Mouse (Mus musculus): ENCODE measurements around the gene Asrgl1.

Gene Asrgl1

DNA sequence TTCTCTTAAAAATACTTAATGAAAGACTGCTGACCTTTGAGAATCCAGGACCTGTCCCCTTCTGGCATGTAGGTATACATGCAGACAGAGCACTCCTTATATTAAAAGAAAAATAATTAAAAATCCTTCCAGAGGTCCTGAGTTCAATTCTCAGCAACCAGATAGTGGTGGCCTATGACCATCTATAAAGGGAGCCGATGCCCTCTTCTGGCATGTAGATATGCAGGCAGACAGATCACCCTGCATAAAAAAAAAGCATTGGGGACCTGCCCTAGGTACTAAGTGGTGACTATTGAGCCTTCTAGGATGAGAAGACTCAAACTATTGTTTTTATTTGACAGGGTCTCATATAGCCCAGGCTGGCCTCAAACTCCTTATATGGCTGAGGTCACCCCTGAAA is 26.9 kb downstream of the Asrgl1 start:
- ChIA-PET CTCF (interaction anchor here in 2 of 4 experiments (0.6 to 2.9 kb wide), 7 partner anchors 18 to 251 kb away, joined by 3 to 22 read pairs (median 11); no protein-coding TSS in a partner anchor), POLR2A (interaction anchor here in 3 of 4 experiments (0.6 to 3.8 kb wide), 20 partner anchors 10 to 395 kb away, joined by 3 to 43 read pairs (median 5); partner anchors contain the start of genes Ahnak (in 2 of the 3), B3gat3 (in 1 of the 3) and Eef1g (in 1 of the 3))

DNA sequence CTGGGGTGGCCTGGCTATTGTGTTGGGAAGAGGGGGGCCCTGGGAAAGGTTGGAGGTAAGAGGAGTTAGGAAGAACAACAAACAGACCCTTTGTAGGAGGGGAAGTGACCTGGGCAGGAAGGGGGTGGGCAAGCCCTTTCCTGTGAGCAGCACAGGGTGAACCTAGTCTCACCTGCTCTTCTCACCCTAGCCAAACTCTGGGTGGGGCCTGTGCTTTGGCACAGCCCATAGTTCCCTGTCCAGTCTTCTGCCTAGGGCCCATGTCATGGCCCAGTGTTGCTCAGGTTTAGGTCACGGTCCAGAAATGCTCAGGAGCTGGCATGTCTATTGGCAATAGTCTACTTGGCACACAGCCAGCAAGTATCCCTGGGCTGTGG is 28.1 kb downstream of the Asrgl1 start:
- CTCF ChIA-PET, result interaction anchor here in 1 of 4 experiments (0.6 kb wide), 1 partner anchor 9 kb away, joined by 3 read pairs; no protein-coding TSS in a partner anchor
- POLR2A ChIA-PET, result interaction anchor here in 2 of 4 experiments (0.6 to 3.8 kb wide), 6 partner anchors 16 to 126 kb away, joined by 3 to 30 read pairs (median 4); partner anchors contain the start of gene Ahnak (in 1 of the 2)

DNA sequence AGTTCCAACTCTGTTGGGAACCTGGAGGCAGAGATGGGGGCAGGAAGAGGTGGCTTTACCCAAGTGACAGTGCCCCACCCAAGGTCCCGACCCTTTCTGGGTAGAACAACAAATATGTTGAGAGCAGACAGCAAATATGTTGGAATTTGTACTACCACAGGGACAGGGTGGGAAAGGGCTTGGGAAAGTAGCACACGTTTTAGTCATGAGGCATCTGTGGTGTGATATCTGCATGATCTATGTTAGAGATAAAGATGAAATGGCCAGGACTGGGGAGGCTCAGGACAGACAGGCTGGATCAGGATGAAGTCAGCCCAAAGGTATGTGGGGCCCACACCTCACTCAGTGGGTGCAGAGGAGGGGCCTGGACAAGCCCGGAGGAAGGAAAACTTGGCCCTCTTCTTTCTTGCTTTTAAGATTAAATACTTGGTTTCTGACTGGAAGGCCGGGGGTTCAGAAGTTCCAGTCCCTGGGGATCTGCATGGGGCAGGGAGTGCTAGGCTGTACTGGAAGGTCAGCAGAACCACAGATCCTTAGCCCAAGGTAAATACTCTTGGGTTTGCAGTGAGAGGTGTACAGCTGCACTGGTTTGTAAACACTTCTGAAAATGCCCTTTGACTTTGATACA is 28.6 kb downstream of the Asrgl1 start:
- ChIA-PET POLR2A (interaction anchor here in 2 of 4 experiments (0.6 to 3.8 kb wide), 23 partner anchors 8 to 390 kb away, joined by 3 to 30 read pairs (median 4); partner anchors contain the start of genes Ahnak (in 1 of the 2), Eef1g (in 1 of the 2), Slc3a2 (in 1 of the 2) and Ubxn1 (in 1 of the 2)), CTCF (interaction anchor here in 2 of 4 experiments (0.5 to 1.5 kb wide), 6 partner anchors 9 to 1632 kb away, joined by 3 to 10 read pairs (median 3); no protein-coding TSS in a partner anchor)

- ChIA-PET CTCF (interaction anchor here in 2 of 4 experiments (0.5 to 1.5 kb wide), 6 partner anchors 23 to 1633 kb away, joined by 3 to 10 read pairs (median 3); no protein-coding TSS in a partner anchor), POLR2A (interaction anchor here in 2 of 4 experiments (0.6 to 3.6 kb wide), 25 partner anchors 8 to 390 kb away, joined by 3 to 26 read pairs (median 4); partner anchors contain the start of genes Eef1g (in 1 of the 2), Slc3a2 (in 1 of the 2), Ttc9c (in 1 of the 2) and Ubxn1 (in 1 of the 2))
Measured at GRCm38 (mm10) chr19:9106096-9106495, 29.3 kb downstream of the Asrgl1 start.

GRCm38 (mm10) chr19:9105101-9105685 is 30.2 kb downstream of the Asrgl1 start:
- ChIA-PET CTCF (interaction anchor here in 1 of 4 experiments (1.5 kb wide), 1 partner anchor 245 kb away, joined by 6 read pairs; no protein-coding TSS in a partner anchor), POLR2A (interaction anchor here (0.7 to 3.6 kb wide), 21 partner anchors 9 to 389 kb away, joined by 3 to 26 read pairs (median 4); partner anchors contain the start of genes Ttc9c (in 1 of the 4) and Tut1 (in 1 of the 4))

GRCm38 (mm10) chr19:9103986-9104385 is 31.4 kb downstream of the Asrgl1 start:
- ChIA-PET POLR2A (interaction anchor here in 2 of 4 experiments (0.8 to 3.6 kb wide), 13 partner anchors 22 to 231 kb away, joined by 3 to 26 read pairs (median 4); partner anchors contain the start of genes Eef1g (in 1 of the 2) and Tut1 (in 1 of the 2)), CTCF (interaction anchor here in 2 of 4 experiments (1.1 kb wide), 2 partner anchors 21 to 22 kb away, joined by 3 to 5 read pairs; no protein-coding TSS in a partner anchor)

GRCm38 (mm10) chr19:9101062-9101457 is 34.4 kb downstream of the Asrgl1 start:
- POLR2A ChIA-PET, result interaction anchor here in 3 of 4 experiments (0.6 to 2.5 kb wide), 13 partner anchors 16 to 1712 kb away, joined by 3 to 8 read pairs (median 3); partner anchors contain the start of genes 1810009A15Rik (in 1 of the 3), Eef1g (in 1 of the 3), Gm49416 (in 1 of the 3) and Gng3 (in 1 of the 3)

GRCm38 (mm10) chr19:9100297-9101061 is 35.0 kb downstream of the Asrgl1 start:
- ChIA-PET CTCF (interaction anchor here in 2 of 4 experiments (0.8 to 1.6 kb wide), 2 partner anchors 10 to 18 kb away, joined by 3 read pairs; no protein-coding TSS in a partner anchor), POLR2A (interaction anchor here in 3 of 4 experiments (0.6 to 2.8 kb wide), 15 partner anchors 18 to 1712 kb away, joined by 3 to 13 read pairs (median 5); partner anchors contain the start of genes Eef1g (in 2 of the 3), 1810009A15Rik (in 1 of the 3), Ahnak (in 1 of the 3) and Gm49416 (in 1 of the 3))

More at GRCm38 (mm10) chr19:9101062-9101457, 34.4 kb downstream of the Asrgl1 start:
- CTCF ChIA-PET, result no interaction called here

DNA sequence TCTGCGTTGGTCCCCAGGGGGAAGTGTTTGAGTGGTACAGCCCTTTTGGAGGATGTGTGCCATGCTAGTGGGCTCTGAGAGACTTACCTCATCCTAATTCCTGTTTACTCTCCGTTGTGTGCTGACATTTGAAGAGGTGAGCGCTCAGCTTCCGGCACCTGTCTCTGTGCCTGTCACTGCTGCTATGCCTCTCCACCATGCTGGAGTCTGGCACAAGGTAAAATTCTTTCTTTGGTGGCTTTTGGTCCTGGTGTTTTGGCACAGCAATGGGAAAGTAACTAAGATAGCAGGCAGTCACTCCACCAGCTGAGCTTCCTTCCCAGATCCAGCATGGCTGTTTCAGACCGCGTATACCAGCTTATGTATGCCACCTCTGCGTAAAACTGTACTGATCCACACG is 35.7 kb downstream of the Asrgl1 start:
- ChIA-PET CTCF (interaction anchor here (0.6 to 1.6 kb wide), 6 partner anchors 9 to 121 kb away, joined by 3 to 4 read pairs (median 3); no protein-coding TSS in a partner anchor), POLR2A (interaction anchor here in 3 of 4 experiments (0.5 to 2.8 kb wide), 20 partner anchors 9 to 377 kb away, joined by 3 to 13 read pairs (median 4); partner anchors contain the start of genes Eef1g (in 2 of the 3), Slc3a2 (in 2 of the 3) and Ahnak (in 1 of the 3))

GRCm38 (mm10) chr19:9097441-9097840 is 38.0 kb downstream of the Asrgl1 start:
- POLR2A ChIA-PET, result interaction anchor here in 1 of 4 experiments (1.3 to 2.1 kb wide), 4 partner anchors 15 to 108 kb away, joined by 3 to 8 read pairs (median 5); no protein-coding TSS in a partner anchor
- CTCF ChIA-PET, result no interaction called here

- POLR2A ChIA-PET, result interaction anchor here in 3 of 4 experiments (0.5 to 4.3 kb wide), 12 partner anchors 8 to 382 kb away, joined by 3 to 23 read pairs (median 5); no protein-coding TSS in a partner anchor
- CTCF ChIA-PET, result interaction anchor here in 1 of 4 experiments (1.0 to 1.3 kb wide), 2 partner anchors 13 to 102 kb away, joined by 3 to 5 read pairs; no protein-coding TSS in a partner anchor
Measured at GRCm38 (mm10) chr19:9095111-9095510, 40.3 kb downstream of the Asrgl1 start.

DNA sequence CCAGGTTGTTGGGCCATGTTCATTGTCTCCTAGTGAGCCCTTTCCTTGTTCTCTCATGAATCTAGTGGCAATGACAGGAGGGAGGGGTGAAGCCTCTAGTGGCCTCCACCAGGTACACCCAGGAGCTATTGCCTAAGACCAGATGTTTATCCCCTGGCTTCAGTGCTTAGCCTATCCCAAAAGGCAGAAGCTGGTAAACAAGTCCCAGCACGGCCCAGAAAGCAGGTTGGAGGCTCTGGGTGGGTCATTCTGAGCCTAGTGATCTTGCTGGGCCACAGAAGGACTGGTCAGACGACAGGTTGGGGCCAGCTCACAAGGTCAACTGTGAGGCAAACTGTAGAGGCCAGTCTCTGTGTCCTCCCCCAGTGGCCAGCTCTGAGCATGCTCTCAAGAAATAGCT is 44.7 kb downstream of the Asrgl1 start:
- POLR2A ChIA-PET, result interaction anchor here in 2 of 4 experiments (0.6 to 3.0 kb wide), 17 partner anchors 8 to 253 kb away, joined by 3 to 11 read pairs (median 4); partner anchors contain the start of genes Eef1g (in 2 of the 2), Bscl2 (in 1 of the 2) and Gng3 (in 1 of the 2)
- CTCF ChIA-PET, result interaction anchor here in 3 of 4 experiments (0.6 to 2.0 kb wide), 7 partner anchors 8 to 239 kb away, joined by 3 to 9 read pairs (median 3); no protein-coding TSS in a partner anchor

DNA sequence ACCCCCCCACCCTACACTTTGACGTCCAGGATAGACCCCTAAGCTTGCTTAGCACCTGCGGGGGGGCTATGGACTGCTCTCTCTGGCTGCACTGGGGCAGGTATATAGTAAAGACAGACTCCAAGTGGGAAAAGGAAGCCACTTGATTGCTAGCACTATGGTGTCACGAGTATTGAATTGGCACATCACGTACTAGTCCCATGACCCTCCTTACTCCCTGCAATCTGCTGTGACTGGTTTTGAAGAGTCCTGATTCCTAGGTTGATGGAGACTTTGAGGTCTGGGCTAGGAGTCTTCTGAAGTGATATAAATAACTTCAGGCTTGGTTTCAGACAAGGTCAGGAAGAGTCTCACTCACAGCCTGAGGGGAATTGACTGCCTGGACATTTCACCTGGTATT is 45.2 kb downstream of the Asrgl1 start:
- ChIA-PET POLR2A (interaction anchor here in 3 of 4 experiments (0.6 to 3.0 kb wide), 18 partner anchors 8 to 253 kb away, joined by 3 to 11 read pairs (median 4); partner anchors contain the start of genes Eef1g (in 2 of the 3), Bscl2 (in 1 of the 3) and Gng3 (in 1 of the 3)), CTCF (interaction anchor here (0.6 to 2.0 kb wide), 10 partner anchors 7 to 1721 kb away, joined by 3 to 9 read pairs (median 4); no protein-coding TSS in a partner anchor)

- POLR2A ChIA-PET, result interaction anchor here in 2 of 4 experiments (0.6 to 3.0 kb wide), 5 partner anchors 11 to 365 kb away, joined by 3 to 9 read pairs (median 3); partner anchors contain the start of genes Ahnak (in 1 of the 2) and Slc3a2 (in 1 of the 2)
- CTCF ChIA-PET, result no interaction called here
Measured at GRCm38 (mm10) chr19:9087821-9088220, 47.6 kb downstream of the Asrgl1 start, which contains the start of gene Scgb1a1. Scgb1a1 (minus strand) TSS chr19:9087958.

GRCm38 (mm10) chr19:9083892-9084291 is 51.5 kb downstream of the Asrgl1 start:
- ChIA-PET CTCF (interaction anchor here in 3 of 4 experiments (0.7 to 5.5 kb wide), 4 partner anchors 11 to 104 kb away, joined by 3 to 60 read pairs (median 36); partner anchors contain the start of gene Ahnak (in 1 of the 3)), POLR2A (interaction anchor here (1.0 to 14.1 kb wide), 24 partner anchors 11 to 327 kb away, joined by 4 to 395 read pairs (median 24); partner anchors contain the start of genes Ahnak (in 2 of the 4), Eef1g (in 2 of the 4), B3gat3 (in 1 of the 4) and Gng3 (in 1 of the 4))

GRCm38 (mm10) chr19:9083010-9083355 is 52.5 kb downstream of the Asrgl1 start:
- CTCF ChIA-PET, result interaction anchor here (0.5 to 5.5 kb wide), 64 partner anchors 8 to 755 kb away, joined by 3 to 60 read pairs (median 4); partner anchors contain the start of genes Ahnak (in 2 of the 4), Eef1g (in 2 of the 4), Gng3 (in 2 of the 4) and 1810009A15Rik (in 1 of the 4)
- POLR2A ChIA-PET, result interaction anchor here (0.6 to 14.1 kb wide), 97 partner anchors 8 to 370 kb away, joined by 3 to 395 read pairs (median 7); partner anchors contain the start of genes 1810009A15Rik (in 3 of the 4), Ahnak (in 3 of the 4), Eef1g (in 3 of the 4) and Gm49416 (in 3 of the 4)
